Mouse (Mus musculus) left cerebral cortex, postnatal 25 days (tissue): ENCODE data around the gene Cald1. TPM values are rescaled to one million over a fixed set of nuclear protein-coding genes. Genes with fewer than 3 reads are reported as not detected.

ENCODE experiments used
- DNase-seq, 2 experiments: peaks; one replicate each; pipeline ENCODE4 v3.0.0; 2022; ENCODE audit warnings: low spot score in 2 of 2, mixed read lengths in 1 of 2
- intact Hi-C: fragments of 180-260 bp; cut with DNase I; formaldehyde crosslinking; loops from one replicate; pipeline ENCODE4 v1.15.1; 2025
- total RNA-seq, 2 experiments: library from RNA; stranded (reverse); gene quantifications; 2 replicates each; pipeline ENCODE4 v1.2.3; 2021

Cald1 gene
- total RNA-seq, 2 experiments from 2014 or later: 18.4 to 22.0 TPM

- intact Hi-C loops: no loop called here
- no peak for DNase-seq
These were observed 11.9 kb downstream of the Cald1 start for GRCm38 (mm10) chr6:34609892-34610829.

- intact Hi-C loops: no loop called here
- no peak for DNase-seq
These were observed 14.8 kb downstream of the Cald1 start for GRCm38 (mm10) chr6:34613122-34613521.

DNA sequence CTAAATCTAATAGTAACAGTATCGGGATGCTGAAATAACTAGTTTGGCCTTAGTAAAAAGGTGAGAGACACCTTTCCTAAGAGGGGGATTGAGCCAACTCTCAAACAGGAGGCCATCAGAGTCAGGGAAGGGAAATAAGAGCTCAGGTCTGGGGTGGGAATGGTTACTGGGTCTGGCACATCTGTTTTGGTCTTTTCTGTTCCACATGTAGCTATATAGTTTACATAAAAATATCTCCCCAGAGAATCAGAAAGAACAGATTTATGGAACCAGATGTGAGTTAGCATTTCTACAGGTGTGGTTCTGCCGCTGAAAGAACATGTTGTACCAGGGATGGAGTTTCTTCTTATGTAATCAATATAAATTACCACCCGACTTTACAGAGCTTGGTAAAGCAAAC lies 17.1 kb downstream of the Cald1 start:
- no peak for DNase-seq
- intact Hi-C loops: no loop called here

GRCm38 (mm10) chr6:34619494-34619893 lies 21.2 kb downstream of the Cald1 start:
- intact Hi-C loops: no loop called here
- DNase-seq: no peak

- no peak for DNase-seq
- intact Hi-C loops: no loop called here
These were observed 21.9 kb downstream of the Cald1 start for GRCm38 (mm10) chr6:34620242-34620641.

- no peak for DNase-seq
- intact Hi-C loops: no loop called here
These were observed 24.6 kb downstream of the Cald1 start for GRCm38 (mm10) chr6:34622865-34623264.

DNA sequence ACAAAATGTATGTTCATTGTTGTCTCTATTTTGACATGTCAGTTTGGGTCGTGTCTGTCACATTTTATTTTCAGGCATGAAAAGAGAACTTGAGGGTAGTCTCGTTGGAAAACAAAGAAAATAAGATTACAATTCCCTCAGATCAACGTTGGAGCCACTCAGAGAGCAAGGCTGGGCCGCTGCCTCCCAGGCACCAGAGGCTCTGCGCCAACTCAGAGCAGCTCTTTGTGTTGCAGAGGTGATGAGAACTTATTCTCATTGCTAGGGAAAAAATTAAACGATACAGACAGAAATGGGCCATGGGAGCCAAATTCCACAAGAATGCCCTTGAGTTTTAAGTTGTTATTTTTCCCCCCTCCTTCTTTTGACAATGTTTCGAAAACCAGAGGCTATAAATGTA lies 25.0 kb downstream of the Cald1 start:
- no peak for DNase-seq
- intact Hi-C loops: no loop called here

GRCm38 (mm10) chr6:34624536-34624935 lies 26.2 kb downstream of the Cald1 start:
- intact Hi-C loops: no loop called here
- DNase-seq: no peak

GRCm38 (mm10) chr6:34626586-34627245 lies 28.4 kb downstream of the Cald1 start:
- DNase-seq: no peak
- intact Hi-C loops: no loop called here

GRCm38 (mm10) chr6:34628131-34628530 lies 29.8 kb downstream of the Cald1 start:
- intact Hi-C loops: no loop called here

DNA sequence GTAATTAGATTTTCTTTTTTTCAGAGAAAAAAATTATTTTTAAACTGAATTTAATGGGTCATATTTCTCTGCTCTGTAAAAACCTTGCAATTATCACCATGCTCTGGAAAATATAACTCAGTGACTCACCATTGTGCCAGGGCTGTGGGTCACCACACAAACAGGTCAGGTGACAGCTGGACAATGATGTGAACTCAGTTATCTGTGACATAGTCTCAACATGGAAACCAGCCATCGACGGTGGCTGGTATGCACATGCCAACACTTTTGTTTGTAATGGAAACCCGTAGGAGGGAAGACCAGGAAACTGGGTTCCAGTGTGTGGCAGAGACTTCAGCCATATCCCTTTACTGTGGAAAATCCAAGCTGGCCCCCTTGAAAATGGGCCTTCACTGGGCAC lies 35.5 kb downstream of the Cald1 start:
- intact Hi-C loops: no loop called here

More at GRCm38 (mm10) chr6:34628131-34628530, 29.8 kb downstream of the Cald1 start:
- DNase-seq: no peak

DNA sequence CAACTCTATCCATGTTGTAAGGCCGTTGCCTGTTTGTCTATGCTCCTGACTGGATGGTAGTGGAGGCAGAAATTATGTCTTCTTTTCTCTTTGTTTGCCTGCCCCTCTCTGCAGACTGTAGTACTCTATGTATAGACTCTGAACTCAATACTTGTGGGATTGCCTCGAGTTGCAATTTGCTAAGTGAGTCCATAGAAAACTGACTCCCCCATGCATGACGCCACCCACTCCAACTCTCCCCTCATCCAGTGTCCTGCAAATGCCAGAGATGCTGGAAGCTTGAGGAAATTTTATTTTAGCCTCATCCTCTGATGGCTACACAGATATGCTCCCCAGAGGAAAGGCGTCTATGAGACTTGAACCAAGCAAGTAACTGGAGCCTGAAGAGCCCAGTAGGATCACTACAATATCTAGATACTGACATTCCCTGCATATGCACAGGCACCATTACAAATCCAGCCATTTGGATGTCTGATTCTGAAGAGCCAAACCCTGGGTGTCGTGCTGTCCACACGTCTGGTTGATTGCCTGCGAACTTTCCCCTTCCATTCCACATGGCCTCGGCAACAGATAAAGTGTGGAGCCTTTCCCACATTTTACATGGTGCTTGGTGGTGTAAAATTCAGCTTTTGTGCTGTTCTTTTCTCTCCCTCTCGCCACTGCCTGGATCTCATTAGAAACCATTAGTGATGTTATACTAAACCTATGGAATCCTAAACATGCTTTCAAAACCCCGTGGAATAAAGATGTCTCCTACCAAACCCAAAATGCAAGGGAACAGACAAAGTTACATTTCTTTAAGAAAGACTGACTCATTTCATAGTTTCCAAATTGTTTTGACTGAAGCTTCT lies 39.5 kb downstream of the Cald1 start:
- intact Hi-C loops: no loop called here
- peak in 1 of 2 experiments; percentile 37 for DNase-seq

More for the DNA sequence above, 35.5 kb downstream of the Cald1 start:
- no peak for DNase-seq

- intact Hi-C loops: no loop called here
- no peak for DNase-seq
These were observed 40.4 kb downstream of the Cald1 start for GRCm38 (mm10) chr6:34638667-34639066.

DNA sequence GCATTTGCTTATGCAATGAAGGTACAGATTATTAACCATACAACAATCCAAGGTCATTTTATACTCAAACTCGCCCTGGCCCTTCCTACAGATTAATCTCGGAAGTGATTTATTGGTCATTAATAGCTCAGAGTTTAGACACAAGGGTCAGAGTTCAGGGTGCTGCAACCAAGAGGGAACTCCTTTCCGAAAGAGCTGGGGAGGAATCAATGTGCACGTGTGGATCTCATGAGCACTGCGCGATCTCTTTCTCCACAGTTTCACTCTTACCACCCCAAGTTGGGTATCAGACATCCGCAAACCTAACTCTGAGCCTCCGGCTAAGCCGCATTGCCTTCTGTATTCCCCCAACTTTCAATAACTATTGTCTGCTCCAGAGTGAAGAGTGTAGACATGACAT lies 41.9 kb downstream of the Cald1 start:
- intact Hi-C loops: no loop called here
- DNase-seq: no peak

DNA sequence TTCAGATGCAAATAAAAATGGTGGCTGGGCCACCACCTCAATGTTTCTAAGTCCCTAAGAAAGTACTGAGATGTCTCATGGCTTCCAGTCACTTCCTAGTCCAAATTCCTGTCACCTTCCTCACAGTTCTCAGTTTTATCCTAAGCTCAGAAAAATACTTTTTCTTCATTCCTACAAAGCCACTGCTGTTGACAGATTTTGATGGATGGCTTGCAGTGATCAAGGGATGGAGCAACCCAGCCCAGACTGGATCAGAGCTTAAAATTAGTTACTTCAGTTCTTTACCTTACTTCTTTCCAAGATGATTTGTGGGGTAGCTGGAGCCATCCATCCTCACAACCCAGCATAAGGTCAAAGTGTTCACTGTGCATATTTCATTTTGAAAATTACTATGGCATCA lies 42.8 kb downstream of the Cald1 start:
- intact Hi-C loops: no loop called here
- no peak for DNase-seq

DNA sequence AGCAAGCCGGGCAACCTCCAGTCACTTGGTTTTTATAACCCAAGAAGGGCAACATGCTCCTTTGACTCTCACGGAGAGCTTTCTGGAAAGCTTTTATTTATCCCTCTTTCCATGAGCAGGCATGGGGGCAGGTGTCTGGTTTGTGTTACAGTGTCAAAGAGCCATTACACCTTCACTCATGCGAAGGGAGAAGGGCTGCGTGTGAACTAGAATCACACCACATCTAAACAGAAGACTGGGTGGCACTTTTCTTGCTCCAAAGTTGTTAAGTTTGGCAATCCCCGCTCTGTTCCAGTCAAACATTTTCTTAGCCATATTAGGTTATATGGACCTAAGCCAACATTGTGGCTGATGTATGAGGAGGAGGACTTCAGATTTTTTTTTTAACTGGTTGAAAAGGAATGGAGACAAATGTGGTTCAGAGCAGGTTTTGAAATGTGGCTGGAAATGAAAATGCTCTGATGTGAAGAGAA lies 43.8 kb downstream of the Cald1 start:
- peak in 1 of 2 experiments; percentile 63 for DNase-seq
- intact Hi-C loops: no loop called here

DNA sequence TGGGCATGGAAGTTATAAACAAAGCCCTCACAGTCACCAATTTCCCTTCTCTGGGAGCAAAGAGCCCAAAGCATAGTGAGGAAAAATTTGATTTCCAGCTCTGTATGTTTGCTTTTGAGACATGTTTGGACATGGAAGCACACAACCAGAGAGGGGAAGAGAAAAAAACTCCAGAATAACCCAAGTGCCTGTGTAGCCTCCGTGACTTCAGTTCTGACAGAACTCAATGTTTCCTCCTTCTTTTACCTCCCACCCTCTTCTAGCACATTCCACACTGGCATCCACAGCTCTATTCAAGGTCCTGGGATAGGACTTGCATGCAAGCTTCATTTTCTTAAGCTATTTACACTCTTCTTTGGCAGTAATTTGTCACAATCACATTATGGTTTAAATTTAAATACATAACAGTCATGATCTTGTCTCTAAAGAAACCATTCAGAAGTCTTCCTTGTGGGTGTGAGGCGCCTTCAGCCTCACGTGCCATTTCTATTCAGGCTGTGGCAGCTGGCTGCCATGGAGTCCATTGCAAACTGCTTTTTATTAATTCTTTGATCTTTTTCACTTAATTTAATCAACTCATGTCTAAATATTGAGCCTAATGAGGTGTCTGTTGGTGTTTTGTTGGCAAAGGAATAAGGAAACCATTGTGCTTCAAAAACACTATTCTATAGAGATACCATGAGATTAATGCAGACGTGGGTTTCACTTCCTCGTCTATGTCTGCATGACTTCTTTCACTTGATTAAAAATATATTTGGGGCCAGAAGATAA lies 49.9 kb downstream of the Cald1 start:
- intact Hi-C loops: no loop called here
- no peak for DNase-seq

DNA sequence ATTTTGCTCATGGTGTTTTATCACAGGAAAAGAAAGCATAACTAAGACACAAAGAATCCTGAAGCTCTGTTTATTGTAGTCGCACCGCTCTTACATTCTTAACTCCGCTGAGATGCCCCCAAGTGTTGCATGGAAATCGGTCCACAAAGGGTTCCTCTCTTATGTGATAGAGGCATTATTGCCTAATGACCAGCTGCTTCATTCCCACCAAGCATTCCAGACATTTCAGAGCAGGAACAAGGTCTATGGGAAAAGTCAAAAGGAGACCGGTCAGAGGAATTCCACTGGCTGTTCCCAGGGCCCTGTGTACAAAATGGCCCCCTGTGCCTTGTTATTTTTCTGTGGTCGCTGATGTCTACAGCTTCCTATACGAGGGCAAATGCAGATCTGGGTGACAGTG lies 53.0 kb downstream of the Cald1 start:
- no peak for DNase-seq
- intact Hi-C loops: no loop called here

DNA sequence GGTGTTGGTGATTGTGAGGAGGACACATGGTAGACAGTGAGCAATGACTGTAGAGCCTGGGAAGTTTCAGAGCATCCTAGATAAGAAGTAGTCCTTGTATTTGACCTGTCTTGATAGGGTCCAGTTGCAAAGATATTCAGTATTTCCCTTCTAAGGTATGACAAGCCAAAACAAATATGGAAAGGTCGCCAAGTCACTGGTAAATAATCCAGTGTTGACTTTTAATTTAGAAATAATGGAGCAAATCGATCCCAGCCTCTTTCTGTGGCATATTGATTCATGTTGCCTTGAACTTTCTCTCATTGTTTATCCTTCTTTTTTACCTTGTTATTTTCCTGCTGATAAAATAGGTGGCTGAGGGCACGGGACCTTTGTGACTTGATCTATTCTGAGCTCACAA lies 57.4 kb downstream of the Cald1 start:
- intact Hi-C loops: no loop called here
- no peak for DNase-seq
